Mouse (Mus musculus): ENCODE results near the gene Prkar2b.
A peak's percentile ranks its signal among the peaks of the same experiment; 100 is the strongest.

GRCm38 (mm10) chr12:32104955-32105521 lies 43.9 kb upstream of the Prkar2b start:
- TF ChIP-seq ELF1 (IDR thresholded peaks at IDR 0.05; ENCODE audit: low read depth, low read length) (no peak), ZKSCAN1 (IDR thresholded peaks at IDR 0.05; ENCODE audit: low read depth, low read length) (no peak), CTCF (IDR thresholded peaks at IDR 0.05 in 2 of 3, conservative IDR thresholded peaks at IDR 0.05 in 1 of 3; ENCODE audit: control insufficient read depth in 1 of 3, insufficient read depth in 1 of 3, low read depth in 2 of 3, low read length in 3 of 3, poor library complexity in 1 of 3, severe bottlenecking in 1 of 3) (no peak), E2F4 (IDR thresholded peaks at IDR 0.05; ENCODE audit: borderline replicate concordance, low read depth, low read length) (no peak), TAL1 (IDR thresholded peaks at IDR 0.05; ENCODE audit: low read length) (no peak), POLR2AphosphoS5 (IDR thresholded peaks at IDR 0.05; ENCODE audit: borderline replicate concordance, low read depth, low read length) (no peak), USF1 (IDR thresholded peaks at IDR 0.05; ENCODE audit: low read depth, low read length) (no peak), JUND (IDR thresholded peaks at IDR 0.05; ENCODE audit: low read depth, low read length) (peak; percentile 94), POLR2A (IDR thresholded peaks at IDR 0.05; ENCODE audit: control insufficient read depth in 1 of 2, insufficient read depth in 1 of 2, low read depth in 1 of 2, low read length in 2 of 2, poor library complexity in 1 of 2) (no peak), SMC3 (IDR thresholded peaks at IDR 0.05; ENCODE audit: low read depth, low read length) (no peak), GATA1 (IDR thresholded peaks at IDR 0.05; ENCODE audit: low read depth, low read length) (peak; percentile 50; the same call in 1 of the 2 replicates)

All from MEL (cell line).